Mouse (Mus musculus) brown adipose tissue, adult 24 weeks (tissue): ENCODE results near the gene Kdm2b. TPM values are rescaled to one million over a fixed set of nuclear protein-coding genes. Genes with fewer than 3 reads are reported as not detected.

Experiments used
- H3K27ac ChIP-seq: fragments of 200-500 bp; replicated peaks from 2 replicates; pipeline ENCODE4 v1.5.1; 2012; ENCODE audit warnings: low read depth, mild to moderate bottlenecking, low read length
- H3K4me1 ChIP-seq: fragments of 200-500 bp; 2 replicates; pipeline ENCODE4 v1.6.1; 2012; ENCODE audit warnings: low read length, mixed read lengths; ENCODE audit not compliant: control insufficient read depth, insufficient read depth, insufficient read length
- H3K4me3 ChIP-seq: fragments of 200-500 bp; 2 replicates; pipeline ENCODE4 v1.5.1; 2012; ENCODE audit warnings: low read depth, mild to moderate bottlenecking, low read length, moderate library complexity; ENCODE audit not compliant: insufficient read depth
- polyA plus RNA-seq: library from polyadenylated mRNA; stranded (reverse); fragments of >200 nt; gene quantifications from 2 replicates; pipeline ENCODE4 v1.2.4, GENCODE M21; 2012; ENCODE audit not compliant: missing spikeins, insufficient read depth, insufficient read length

Kdm2b gene
- polyA plus RNA-seq, 1 experiment = 6.5 TPM

DNA sequence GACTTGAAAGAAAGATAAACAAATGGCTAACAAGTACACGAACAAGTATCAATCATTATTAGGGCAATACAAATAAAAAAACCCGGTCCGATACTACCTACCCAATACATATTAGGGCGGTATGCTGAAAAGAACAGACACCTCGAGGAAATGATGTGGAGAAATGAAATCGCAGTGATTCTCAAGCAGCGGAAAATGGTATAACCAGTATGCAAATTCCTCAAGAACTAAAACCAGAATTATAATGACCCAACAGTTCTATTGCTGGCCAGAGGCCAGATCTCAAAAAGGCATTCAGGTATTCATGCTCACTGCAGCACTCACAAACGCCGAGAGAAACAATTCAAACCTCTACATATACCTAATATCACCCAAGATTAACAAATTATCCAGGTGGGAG is 102.6 kb downstream of the Kdm2b start:
- Histone ChIP-seq H3K4me3 (no peak overlapping the region), H3K27ac (no peak overlapping the region), H3K4me1 (no peaks in the 10 kb centered on the region)

- H3K27ac ChIP-seq = no peak overlapping the region
- no peaks in the 10 kb centered on the region for H3K4me1 ChIP-seq
- H3K4me3 ChIP-seq = no peak overlapping the region
Observed at GRCm38 (mm10) chr5:122884594-122885348, 104.9 kb downstream of the Kdm2b start.

GRCm38 (mm10) chr5:122883652-122884235 is 105.9 kb downstream of the Kdm2b start:
- no peak overlapping the region for H3K4me3 ChIP-seq
- no peak overlapping the region for H3K27ac ChIP-seq
- no peaks in the 10 kb centered on the region for H3K4me1 ChIP-seq

DNA sequence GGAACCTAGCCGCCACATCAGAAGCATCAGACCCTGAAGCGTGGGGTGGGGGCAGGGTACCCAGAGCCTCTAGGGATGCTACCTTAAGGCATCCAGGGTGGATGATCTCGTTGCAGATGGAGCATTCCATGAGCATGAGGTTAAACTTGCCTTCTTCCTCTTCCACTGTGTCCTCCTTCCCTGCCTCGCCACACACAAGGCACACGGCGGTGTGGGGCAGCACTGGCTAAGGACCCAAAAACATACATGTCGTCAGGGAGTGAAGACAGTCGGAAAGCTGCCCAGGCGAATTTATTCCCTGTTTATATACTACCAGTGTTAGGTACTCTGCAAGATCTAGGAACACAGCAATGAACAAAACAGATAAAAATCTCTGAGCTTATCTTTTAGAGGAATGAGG is 106.4 kb downstream of the Kdm2b start:
- no peak overlapping the region for H3K27ac ChIP-seq
- H3K4me1 ChIP-seq = no peaks in the 10 kb centered on the region
- no peak overlapping the region for H3K4me3 ChIP-seq

DNA sequence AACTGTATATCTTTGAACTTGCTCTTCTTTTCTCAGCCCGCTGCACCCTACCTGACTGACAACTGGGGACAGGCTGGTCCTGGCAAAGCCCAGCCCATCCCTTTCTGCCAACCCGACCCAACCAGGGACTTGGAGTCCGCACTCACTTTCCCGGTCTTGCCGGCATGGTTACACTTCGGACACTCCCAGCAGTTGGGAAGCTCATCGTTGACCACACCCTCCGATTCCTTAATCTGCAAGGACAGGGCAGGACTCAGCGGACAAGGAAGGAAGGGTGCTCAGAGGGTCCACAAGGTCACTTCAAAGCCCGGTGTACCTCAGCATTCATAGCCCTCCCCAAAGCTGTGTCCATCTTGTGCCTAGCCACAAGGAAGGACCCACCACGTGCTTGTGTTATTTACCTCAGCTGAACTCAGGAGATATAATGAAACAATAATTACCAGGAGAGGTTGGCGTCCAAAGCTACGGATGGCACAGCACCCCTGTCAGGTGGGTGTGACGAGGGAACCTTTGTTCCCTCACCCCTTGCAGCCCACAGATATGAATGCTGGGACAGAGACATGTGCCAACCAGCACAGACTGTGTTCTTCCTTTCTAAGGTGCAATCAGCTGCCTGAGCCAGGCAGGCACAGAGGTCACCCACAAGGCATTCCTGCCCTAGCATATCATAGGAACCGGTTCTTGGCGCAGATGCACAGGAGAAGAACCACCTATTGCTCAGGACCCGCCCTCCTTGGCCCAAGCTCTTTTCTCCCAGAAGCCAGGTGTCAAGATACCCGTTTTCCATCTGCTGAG is 107.2 kb downstream of the Kdm2b start:
- H3K4me3 ChIP-seq = no peak overlapping the region

GRCm38 (mm10) chr5:122881313-122881712 is 108.3 kb downstream of the Kdm2b start:
- Histone ChIP-seq H3K27ac (no peak overlapping the region), H3K4me1 (no peaks in the 10 kb centered on the region), H3K4me3 (no peak overlapping the region)

More for the DNA sequence above, 107.2 kb downstream of the Kdm2b start:
- no peaks in the 10 kb centered on the region for H3K4me1 ChIP-seq
- no peak overlapping the region for H3K27ac ChIP-seq

- Histone ChIP-seq H3K4me1 (no peaks in the 10 kb centered on the region), H3K4me3 (no peak overlapping the region), H3K27ac (no peak overlapping the region)
Observed at GRCm38 (mm10) chr5:122880241-122880980, 109.2 kb downstream of the Kdm2b start.

DNA sequence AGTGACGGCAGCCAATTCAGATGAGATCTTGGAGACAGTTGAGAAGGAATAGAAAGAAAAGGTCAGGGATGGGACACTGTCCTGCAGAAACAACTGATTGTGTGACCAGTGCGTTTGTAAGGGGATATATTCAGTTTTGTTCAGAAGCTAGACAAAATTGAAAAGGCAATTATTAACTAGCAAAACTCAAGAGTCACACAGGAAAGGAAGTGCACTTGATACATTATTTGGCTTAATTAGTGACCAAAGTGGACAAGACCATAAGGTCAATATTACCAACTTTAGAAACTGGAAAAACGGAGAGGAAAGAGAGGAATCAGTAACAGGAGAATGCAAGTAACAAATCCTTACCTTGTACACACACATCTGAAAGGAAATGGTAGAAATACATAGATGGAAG is 113.0 kb downstream of the Kdm2b start:
- H3K27ac ChIP-seq = no peak overlapping the region
- no peak overlapping the region for H3K4me3 ChIP-seq
- H3K4me1 ChIP-seq = no peaks in the 10 kb centered on the region

DNA sequence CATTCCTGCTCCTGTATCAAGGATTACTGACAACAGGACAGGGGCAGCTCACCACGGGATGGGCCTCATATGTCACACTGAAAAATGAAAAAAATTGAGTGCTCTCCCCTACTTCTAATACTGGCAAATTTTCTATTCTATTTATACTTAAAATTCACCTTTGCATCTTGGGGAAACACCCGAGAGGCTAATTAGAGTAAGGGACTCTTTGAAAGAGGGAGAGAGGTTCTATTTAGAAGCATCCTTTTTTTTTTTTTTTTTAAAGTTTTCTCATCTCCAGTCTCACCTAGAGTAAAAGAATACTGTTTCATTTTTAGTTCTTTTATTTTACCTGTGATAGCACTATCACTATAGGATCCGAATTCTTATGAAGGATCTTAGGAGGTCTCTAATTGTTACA is 115.3 kb downstream of the Kdm2b start:
- H3K27ac ChIP-seq = no peak overlapping the region
- H3K4me1 ChIP-seq = no peaks in the 10 kb centered on the region

GRCm38 (mm10) chr5:122873573-122873972 is 116.0 kb downstream of the Kdm2b start:
- no peak overlapping the region for H3K27ac ChIP-seq
- H3K4me1 ChIP-seq = no peaks in the 10 kb centered on the region
- H3K4me3 ChIP-seq = no peak overlapping the region

More for the DNA sequence above, 115.3 kb downstream of the Kdm2b start:
- no peak overlapping the region for H3K4me3 ChIP-seq

DNA sequence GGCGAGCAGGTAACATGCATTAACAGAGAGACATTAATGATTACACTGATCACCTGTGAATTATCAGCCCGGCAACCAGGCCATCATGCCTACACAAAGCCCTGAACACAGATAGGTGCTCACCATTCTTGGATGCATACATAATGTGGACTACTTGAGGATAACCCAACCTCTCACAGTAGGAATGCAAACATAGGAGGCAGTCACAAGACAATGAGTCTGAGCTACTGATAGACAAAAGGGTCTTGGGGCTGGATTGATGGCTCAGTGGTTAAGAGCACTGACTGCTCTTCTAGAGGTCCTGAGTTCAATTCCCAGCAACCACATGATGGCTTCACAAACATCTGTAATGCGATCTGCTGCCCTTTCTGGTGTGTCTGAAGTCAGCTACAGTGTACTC is 117.0 kb downstream of the Kdm2b start:
- H3K4me3 ChIP-seq = no peak overlapping the region
- no peaks in the 10 kb centered on the region for H3K4me1 ChIP-seq
- H3K27ac ChIP-seq = no peak overlapping the region

- no peak overlapping the region for H3K27ac ChIP-seq
Observed at GRCm38 (mm10) chr5:122863053-122863452, 126.6 kb downstream of the Kdm2b start.

GRCm38 (mm10) chr5:122855858-122856257 is 133.8 kb downstream of the Kdm2b start:
- Histone ChIP-seq H3K27ac (no peak overlapping the region), H3K4me1 (peaks cover 2% of the 10 kb centered on the region; the same call in 1 of the 2 replicates), H3K4me3 (no peak overlapping the region)

More at GRCm38 (mm10) chr5:122863053-122863452, 126.6 kb downstream of the Kdm2b start:
- H3K4me3 ChIP-seq = no peak overlapping the region
- no peaks in the 10 kb centered on the region for H3K4me1 ChIP-seq

DNA sequence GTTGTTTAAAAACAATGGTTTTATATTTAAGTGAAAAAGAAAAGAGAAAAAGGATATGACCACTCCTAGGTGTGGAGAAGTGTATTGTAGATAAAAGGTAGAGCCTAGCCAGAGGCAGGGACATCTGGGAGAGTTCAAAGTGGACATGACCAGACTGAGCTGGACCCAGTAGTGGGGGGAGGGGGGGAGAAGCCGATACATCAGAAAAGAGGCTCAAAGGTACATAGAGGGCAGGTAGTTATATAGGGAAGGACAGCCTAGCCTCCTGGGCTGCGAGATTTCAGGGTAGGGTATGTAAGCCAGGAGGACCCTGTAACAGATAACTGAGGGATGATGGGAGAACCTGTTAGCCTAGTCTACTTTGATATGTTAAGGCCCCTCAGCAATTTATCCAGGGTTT is 137.0 kb downstream of the Kdm2b start:
- H3K4me1 ChIP-seq = peaks cover 7% of the 10 kb centered on the region
- no peak overlapping the region for H3K27ac ChIP-seq
- no peak overlapping the region for H3K4me3 ChIP-seq
